8 mouse cellular contexts compared by ENCODE assay signal in the genomic region with DNA sequence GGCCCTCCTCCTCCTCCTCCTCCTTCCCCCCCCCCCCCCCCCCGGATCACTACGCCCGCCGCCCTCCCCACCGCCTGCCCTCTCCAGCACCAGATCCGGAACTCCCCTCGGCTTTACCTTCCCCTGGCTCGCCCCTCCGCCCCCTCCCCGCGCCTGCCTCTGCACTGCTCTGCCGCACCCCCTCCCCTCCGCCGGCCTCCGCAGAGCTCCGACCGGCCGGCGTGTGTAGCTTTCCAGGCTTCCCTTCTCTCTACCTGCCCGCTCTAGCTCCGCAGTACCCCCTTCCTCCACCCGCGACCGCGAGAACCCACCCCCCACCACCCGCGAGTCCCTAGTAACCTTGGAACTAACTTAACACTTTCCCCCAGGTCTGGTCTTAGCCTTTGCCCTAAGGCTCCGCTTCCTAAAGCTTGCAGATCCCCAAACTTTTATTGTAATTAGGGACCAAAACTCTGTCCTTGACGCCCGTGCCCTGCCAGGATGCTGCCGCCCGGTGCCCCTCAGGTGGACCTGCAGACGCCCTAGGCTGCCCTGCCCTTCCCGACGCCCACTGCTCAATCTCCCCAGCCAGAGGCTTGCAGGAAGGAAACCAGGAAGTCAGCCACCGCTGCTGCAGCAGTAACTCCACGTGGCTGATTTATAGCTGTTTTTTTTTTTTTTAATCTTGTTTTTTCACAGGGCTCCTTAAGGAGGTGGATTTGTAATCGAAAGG. TPM values are rescaled to one million over a fixed set of nuclear protein-coding genes. Genes with fewer than 3 reads are reported as not detected.
DNase-seq lines count a peak whose midpoint lies in the region; ATAC-seq and TF ChIP-seq lines count a peak whose summit lies in the region.

No protein-coding gene starts in this region.

- no peaks in the 10 kb centered on the region for H3K36me3 ChIP-seq in forebrain, embryonic 15.5 days
- no peaks in the 10 kb centered on the region for H3K36me3 ChIP-seq in hindbrain, embryonic 13.5 days
- H3K36me3 ChIP-seq in limb, embryonic 14.5 days (ENCODE audit: control insufficient read depth, insufficient read depth, low read length): no peaks in the 10 kb centered on the region
- no peaks in the 10 kb centered on the region for H3K36me3 ChIP-seq in midbrain, embryonic 14.5 days (ENCODE audit: control insufficient read depth, insufficient read depth, low read length)

- no peak for DNase-seq in frontal cortex, adult 2 months (ENCODE audit: extremely low spot score in 1 of 2, low spot score in 1 of 2)
- DNase-seq in limb, embryonic 14.5 days (ENCODE audit: low spot score): peak; percentile 60
- DNase-seq in midbrain, embryonic 14.5 days: peak; percentile 78
- DNase-seq in spleen, postnatal 36 days (ENCODE audit: low spot score in 2 of 2): peak; percentile 31 to 37

- peaks cover 16% of the 10 kb centered on the region for H3K4me1 ChIP-seq in forebrain, embryonic 15.5 days
- H3K4me1 ChIP-seq in hindbrain, embryonic 13.5 days (replicated peaks): peaks cover 14% of the 10 kb centered on the region
- 0 out of 2 replicates have a peak, but pooled peaks cover 2% of the 10 kb centered on the region for H3K4me1 ChIP-seq in limb, embryonic 14.5 days (ENCODE audit: control insufficient read depth, insufficient read depth, low read length)
- H3K4me1 ChIP-seq in midbrain, embryonic 14.5 days (ENCODE audit: control insufficient read depth, insufficient read depth, low read length): peaks cover 12% of the 10 kb centered on the region; the same call in 1 of the 2 replicates

- TF ChIP-seq POLR2A in limb, embryonic 14.5 days (IDR thresholded peaks at IDR 0.05; ENCODE audit: borderline replicate concordance, extremely low read depth, insufficient read depth, insufficient read length): no peak

- no peaks in the 10 kb centered on the region for H3K27me3 ChIP-seq in forebrain, embryonic 15.5 days
- no peaks in the 10 kb centered on the region for H3K27me3 ChIP-seq in hindbrain, embryonic 13.5 days
- no peaks in the 10 kb centered on the region for H3K27me3 ChIP-seq in limb, embryonic 14.5 days (ENCODE audit: control insufficient read depth, insufficient read depth, low read length)
- no peaks in the 10 kb centered on the region for H3K27me3 ChIP-seq in midbrain, embryonic 14.5 days (ENCODE audit: control insufficient read depth, insufficient read depth, low read length)

- WGBS in forebrain, embryonic 15.5 days: 2% methylated on average over 29 of the region's 38 CpGs
- WGBS in hindbrain, embryonic 13.5 days: under 1% methylated on average over 20 of the region's 38 CpGs
- WGBS in limb, embryonic 14.5 days: under 1% methylated on average over 27 of the region's 38 CpGs
- 2% methylated on average over 28 of the region's 38 CpGs for WGBS in midbrain, embryonic 14.5 days

- peak overlapping the region; percentile 92 for H3K4me3 ChIP-seq in forebrain, embryonic 15.5 days
- H3K4me3 ChIP-seq in hindbrain, embryonic 13.5 days: peak overlapping the region; percentile 87
- H3K4me3 ChIP-seq in limb, embryonic 14.5 days (replicated peaks; ENCODE audit: low read length): peak overlapping the region; percentile 91
- H3K4me3 ChIP-seq in midbrain, embryonic 14.5 days (replicated peaks; ENCODE audit: low read depth, low read length): peak overlapping the region; percentile 90

- peak overlapping the region; percentile 82 for H3K4me2 ChIP-seq in forebrain, embryonic 15.5 days (replicated peaks)
- H3K4me2 ChIP-seq in hindbrain, embryonic 13.5 days: peak overlapping the region; percentile 91
- H3K4me2 ChIP-seq in limb, embryonic 14.5 days (replicated peaks; ENCODE audit: low read depth, low read length, severe bottlenecking): peak overlapping the region; percentile 54
- H3K4me2 ChIP-seq in midbrain, embryonic 14.5 days (ENCODE audit: low read length): peak overlapping the region; percentile 97

- H3K9ac ChIP-seq in forebrain, embryonic 15.5 days (replicated peaks): peak overlapping the region; percentile 93
- peak overlapping the region; percentile 98 for H3K9ac ChIP-seq in hindbrain, embryonic 13.5 days
- peak overlapping the region; percentile 92 for H3K9ac ChIP-seq in limb, embryonic 14.5 days (ENCODE audit: low read depth, low read length, severe bottlenecking)
- peak overlapping the region; percentile 96 for H3K9ac ChIP-seq in midbrain, embryonic 14.5 days (replicated peaks; ENCODE audit: low read length)

- H3K9me3 ChIP-seq in forebrain, embryonic 15.5 days: no peaks in the 10 kb centered on the region
- H3K9me3 ChIP-seq in hindbrain, embryonic 13.5 days: no peaks in the 10 kb centered on the region
- no peaks in the 10 kb centered on the region for H3K9me3 ChIP-seq in limb, embryonic 14.5 days (ENCODE audit: control insufficient read depth, low read length)
- no peaks in the 10 kb centered on the region for H3K9me3 ChIP-seq in midbrain, embryonic 14.5 days (ENCODE audit: control insufficient read depth, low read length)

- ATAC-seq in frontal cortex, adult (ENCODE audit: low TSS enrichment): 0 out of 2 replicates have a peak, but pooled peaks have one; percentile 18
- peak; percentile 22; the same call in 1 of the 2 replicates for ATAC-seq in cerebellum, adult (ENCODE audit: insufficient number of reproducible peaks, low FRiP score, low TSS enrichment)
- ATAC-seq in forebrain, embryonic 15.5 days (replicated peaks): peak; percentile 75
- ATAC-seq in hindbrain, embryonic 13.5 days (ENCODE audit: low FRiP score): peak; percentile 77
- peak; percentile 69 for ATAC-seq in limb, embryonic 14.5 days (ENCODE audit: low FRiP score, low read depth)
- peak; percentile 78 for ATAC-seq in midbrain, embryonic 14.5 days (ENCODE audit: low FRiP score, low TSS enrichment)

- H3K27ac ChIP-seq in forebrain, embryonic 15.5 days (replicated peaks): peak overlapping the region; percentile 41; the same call in 1 of the 2 replicates
- peak overlapping the region; percentile 94 for H3K27ac ChIP-seq in hindbrain, embryonic 13.5 days
- peak overlapping the region; percentile 97 for H3K27ac ChIP-seq in limb, embryonic 14.5 days (replicated peaks; ENCODE audit: low read depth, low read length)
- H3K27ac ChIP-seq in midbrain, embryonic 14.5 days (replicated peaks; ENCODE audit: low read depth, low read length): peak overlapping the region; percentile 37; the same call in 1 of the 2 replicates

RNA-seq across cellular contexts. Expression of a gene that starts 0.4 kb away (rescaled TPM):
- polyA plus RNA-seq in frontal cortex, adult 2 months (2012; rRNA removed): 6.8 and 8.9 TPM in 2 replicates
- polyA plus RNA-seq in forebrain, embryonic 15.5 days (2015; fragmentation: Nextera tagmentation; extraction: Ambion mirVana): 9.5 and 10.1 TPM in 2 replicates
- polyA plus RNA-seq in hindbrain, embryonic 13.5 days (2015; fragmentation: Nextera tagmentation; extraction: Ambion mirVana): 12.6 and 13.6 TPM in 2 replicates
- 6.9 and 7.8 TPM in 2 replicates for polyA plus RNA-seq in limb, embryonic 14.5 days (2012; rRNA removed)
- polyA plus RNA-seq in limb, embryonic 14.5 days (2014; fragmentation: Nextera tagmentation; extraction: Ambion mirVana): 11.2 and 11.5 TPM in 2 replicates
- polyA plus RNA-seq in midbrain, embryonic 14.5 days (2014; fragmentation: Nextera tagmentation; extraction: Ambion mirVana): 9.1 and 10.0 TPM in 2 replicates

Comparison
In these comparisons a context has a peak if more than half of its experiments do, and no peak if none do; other contexts are left out.
1. ATAC-seq: peak in every context shown above with its lines; median percentile 78 in midbrain, embryonic 14.5 days; 77 in hindbrain, embryonic 13.5 days; 75 in forebrain, embryonic 15.5 days; 69 in limb, embryonic 14.5 days; 22 in cerebellum, adult; 18 in frontal cortex, adult.
2. DNase-seq: peak in limb, embryonic 14.5 days (single experiment), midbrain, embryonic 14.5 days (single experiment) and spleen, postnatal 36 days (2 of 2); none in frontal cortex, adult 2 months (0 of 2).
3. H3K27ac ChIP-seq: peak in every context shown above with its lines; median percentile 97 in limb, embryonic 14.5 days; 94 in hindbrain, embryonic 13.5 days; 41 in forebrain, embryonic 15.5 days; 37 in midbrain, embryonic 14.5 days.
4. Peak in every context shown above with its lines, with median percentiles within 50 percentile points of each other: H3K4me2 ChIP-seq, H3K4me3 ChIP-seq and H3K9ac ChIP-seq.